11 mouse cellular contexts compared by ENCODE assay signal in the genomic region with DNA sequence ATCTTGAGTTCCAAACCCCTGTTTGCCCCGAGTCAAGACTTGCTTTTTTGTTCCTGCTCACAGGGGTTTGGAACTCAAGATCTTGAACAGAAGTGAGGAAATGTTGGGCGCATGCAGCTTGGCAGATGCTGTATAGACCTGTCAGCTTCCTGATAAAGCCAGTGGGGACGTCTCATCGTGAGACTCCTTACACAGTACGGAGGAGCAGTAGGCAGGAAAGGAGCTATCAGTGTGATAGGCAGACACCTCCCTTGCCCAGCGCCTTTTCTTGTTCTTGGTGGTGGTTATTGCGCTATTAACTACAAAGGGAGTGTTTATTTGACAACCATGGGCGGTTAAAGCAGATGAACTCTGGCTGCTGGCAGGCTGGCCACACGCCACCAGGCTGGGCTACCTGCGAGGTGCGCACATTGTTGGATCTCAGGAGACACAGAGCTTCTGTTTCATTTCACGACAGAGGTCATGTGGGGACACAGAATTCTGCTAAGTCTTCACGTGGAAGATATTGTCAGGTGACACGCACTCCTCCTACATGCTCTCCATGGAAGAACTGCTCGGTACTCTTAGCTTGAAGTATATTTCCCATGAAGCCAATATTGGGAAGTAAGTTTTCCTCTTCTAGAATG.
DNase-seq lines count a peak whose midpoint lies in the region; ATAC-seq and TF ChIP-seq lines count a peak whose summit lies in the region.
"Had no signal": no experiment of that assay in that cellular context is flagged by ENCODE, and none has a peak within 500 bp of the region (broad histone marks: within the 10 kb centered on the region; RNA-seq: fewer than 3 reads in every experiment).

No protein-coding gene starts in this region.

- no peaks in the 10 kb centered on the region for H3K9me3 ChIP-seq in megakaryocyte, embryonic 14.5 days

- peak overlapping the region; percentile 74 for H3K4me3 ChIP-seq in megakaryocyte, embryonic 14.5 days (replicated peaks)
- H3K4me3 ChIP-seq in lung, adult 2 months (replicated peaks; ENCODE audit: extremely low read depth, low read depth, low read length), result no peak overlapping the region

- no peak for ATAC-seq in megakaryocyte, adult 5-6 weeks (ENCODE audit: poor library complexity, severe bottlenecking)
- ATAC-seq in megakaryocyte-erythroid progenitor cell, adult 5-6 weeks (replicated peaks; ENCODE audit: low FRiP score, low TSS enrichment, poor library complexity, severe bottlenecking), result peak; percentile 96
- ATAC-seq: forebrain, postnatal 0 days had no signal

- no peak for TF ChIP-seq CTCF in lung, adult 2 months (IDR thresholded peaks at IDR 0.05; ENCODE audit: insufficient read depth, low read length)

- peak; percentile 69 to 76 for DNase-seq in cerebellum, postnatal 25 days
- peak; percentile 72 to 79 for DNase-seq in kidney, postnatal 36 days
- DNase-seq in spleen, postnatal 4 days (ENCODE audit: low spot score in 2 of 2), result no peak
- no peak for DNase-seq in embryo, embryonic 10 days (ENCODE audit: low spot score)
- no peak for DNase-seq in lung, adult 2 months
- DNase-seq: forebrain, postnatal 0 days; heart, adult 18-20 months; heart, postnatal 36 days had no signal

- 64% methylated on average over 15 of the region's 15 CpGs for WGBS in lung, adult 2 months

- H3K4me1 ChIP-seq in megakaryocyte, embryonic 14.5 days, result peaks cover 83% of the 10 kb centered on the region
- H3K4me1 ChIP-seq in lung, adult 2 months (ENCODE audit: control insufficient read depth, insufficient read depth, low read length), result peaks cover 5% of the 10 kb centered on the region; the same call in 1 of the 2 replicates

- TF ChIP-seq POLR2A in lung, adult 2 months (IDR thresholded peaks at IDR 0.05; ENCODE audit: borderline replicate concordance, extremely low read depth, low read depth, low read length), result no peak

- H3K36me3 ChIP-seq in megakaryocyte, embryonic 14.5 days (replicated peaks; ENCODE audit: low read length), result peaks cover 41% of the 10 kb centered on the region

- H3K27me3 ChIP-seq in megakaryocyte, embryonic 14.5 days (replicated peaks), result no peaks in the 10 kb centered on the region

Comparison
In these comparisons a context has a peak if more than half of its experiments do, and no peak if none do; other contexts are left out.
1. DNase-seq: peak in cerebellum, postnatal 25 days (2 of 2) and kidney, postnatal 36 days (2 of 2); none in spleen, postnatal 4 days (0 of 2), embryo, embryonic 10 days (single experiment) and lung, adult 2 months (single experiment).